Comparison of ENCODE assay signal across 9 mouse cellular contexts in the genomic region with DNA sequence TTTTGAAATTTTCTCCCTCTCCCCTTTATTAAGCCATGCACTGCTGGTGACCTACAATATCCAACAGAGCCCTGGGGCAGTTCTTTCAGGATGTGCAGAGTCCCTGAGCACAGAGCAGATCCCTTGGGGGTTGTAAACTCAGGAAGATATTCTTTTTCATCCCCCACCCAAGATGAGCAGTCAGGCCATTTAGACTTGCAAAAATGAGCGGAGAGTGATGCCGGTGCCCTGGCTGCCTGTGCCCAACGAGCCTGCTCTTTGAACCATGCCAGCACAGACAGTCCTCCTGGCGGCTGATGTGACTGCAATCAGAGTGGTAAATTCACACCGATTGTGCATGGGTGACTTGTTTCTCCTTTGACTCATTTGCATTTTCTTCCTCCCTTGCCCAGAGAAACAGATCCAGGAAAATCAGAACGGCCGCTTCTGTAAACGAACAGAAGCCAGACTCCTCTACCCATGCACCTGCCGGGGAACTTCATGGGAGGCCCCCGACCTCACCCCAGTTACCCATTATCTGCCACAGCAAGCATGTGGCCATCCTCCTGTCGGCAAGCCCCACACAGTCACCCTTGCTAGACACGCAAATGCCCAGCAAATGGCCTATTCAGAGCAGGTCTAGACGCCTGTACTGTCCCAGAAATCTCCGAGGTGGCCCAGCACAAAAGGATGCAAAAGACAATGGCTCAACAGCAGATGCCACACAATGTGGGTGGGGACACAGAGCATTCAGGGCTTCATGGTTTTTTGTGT.
DNase-seq lines count a peak whose midpoint lies in the region; ATAC-seq lines count a peak whose summit lies in the region.
"Had no signal": no experiment of that assay in that cellular context is flagged by ENCODE, and none has a peak within 500 bp of the region (broad histone marks: within the 10 kb centered on the region; RNA-seq: fewer than 3 reads in every experiment).

No protein-coding gene starts in this region.

- peaks cover 20% of the 10 kb centered on the region for H3K4me1 ChIP-seq in hindbrain, embryonic 12.5 days
- no peaks in the 10 kb centered on the region for H3K4me1 ChIP-seq in heart, embryonic 11.5 days (ENCODE audit: control insufficient read depth, insufficient read depth, low read length)

- H3K27ac ChIP-seq in hindbrain, embryonic 12.5 days, result peak overlapping the region; percentile 87
- H3K27ac ChIP-seq in heart, embryonic 11.5 days (ENCODE audit: low read depth, low read length), result no peak overlapping the region

- H3K9me3 ChIP-seq in hindbrain, embryonic 12.5 days (replicated peaks), result no peaks in the 10 kb centered on the region
- H3K9me3 ChIP-seq in heart, embryonic 11.5 days (replicated peaks; ENCODE audit: control insufficient read depth, low read length), result no peaks in the 10 kb centered on the region

- H3K9ac ChIP-seq in hindbrain, embryonic 12.5 days, result peak overlapping the region; percentile 45; the same call in 1 of the 2 replicates
- no peak overlapping the region for H3K9ac ChIP-seq in heart, embryonic 11.5 days (ENCODE audit: low read depth, low read length)

- H3K4me3 ChIP-seq in hindbrain, embryonic 12.5 days, result no peak overlapping the region
- no peak overlapping the region for H3K4me3 ChIP-seq in heart, embryonic 11.5 days (ENCODE audit: low read depth, low read length)

- peak; percentile 12 for DNase-seq in right cerebral cortex, postnatal 4 days
- no peak for DNase-seq in right cerebral cortex, postnatal 36 days (ENCODE audit: low spot score in 2 of 2)
- DNase-seq in kidney, postnatal 4 days, result peak; percentile 23 to 49
- DNase-seq in heart, adult 9 months (ENCODE audit: low spot score in 2 of 2), result no peak
- no peak for DNase-seq in thymus, postnatal 14 days
- no peak for DNase-seq in layer of hippocampus, adult 11-12 months (ENCODE audit: low spot score)
- DNase-seq: heart, postnatal 14 days had no signal

- peak; percentile 88 for ATAC-seq in hindbrain, embryonic 12.5 days (ENCODE audit: low FRiP score)
- ATAC-seq in heart, embryonic 11.5 days (replicated peaks; ENCODE audit: insufficient number of reproducible peaks, low FRiP score, low TSS enrichment), result no peak

- no peaks in the 10 kb centered on the region for H3K36me3 ChIP-seq in hindbrain, embryonic 12.5 days
- H3K36me3 ChIP-seq in heart, embryonic 11.5 days (ENCODE audit: control insufficient read depth, insufficient read depth, low read length), result no peaks in the 10 kb centered on the region

- no peaks in the 10 kb centered on the region for H3K27me3 ChIP-seq in hindbrain, embryonic 12.5 days
- H3K27me3 ChIP-seq in heart, embryonic 11.5 days (ENCODE audit: control insufficient read depth, insufficient read depth, low read length), result no peaks in the 10 kb centered on the region

- 28% methylated on average over 14 of the region's 14 CpGs for WGBS in hindbrain, embryonic 12.5 days
- WGBS in heart, embryonic 11.5 days (ENCODE audit: insufficient replicate concordance), result 71% methylated on average over 14 of the region's 14 CpGs

- H3K4me2 ChIP-seq in hindbrain, embryonic 12.5 days (replicated peaks), result peak overlapping the region; percentile 38
- H3K4me2 ChIP-seq in heart, embryonic 11.5 days, result no peak overlapping the region

Comparison
In these comparisons a context has a peak if more than half of its experiments do, and no peak if none do; other contexts are left out.
1. DNase-seq: peak in right cerebral cortex, postnatal 4 days (single experiment) and kidney, postnatal 4 days (2 of 2); none in right cerebral cortex, postnatal 36 days (0 of 2), heart, adult 9 months (0 of 2), thymus, postnatal 14 days (single experiment) and layer of hippocampus, adult 11-12 months (single experiment).